Mouse (Mus musculus) megakaryocyte-erythroid progenitor cell, adult 5 weeks (primary cell): Measurements from ENCODE around the gene Akr1b7. TPM values are rescaled to one million over a fixed set of nuclear protein-coding genes. Genes with fewer than 3 reads are reported as not detected.

Experiments used
- polyA plus RNA-seq: library from polyadenylated mRNA; stranded (reverse); fragments of >175 nt; gene quantifications from 2 replicates; pipeline ENCODE4 v1.2.3, GENCODE M21; 2012

The Akr1b7 gene
- not detected in 2 replicates for polyA plus RNA-seq

DNA sequence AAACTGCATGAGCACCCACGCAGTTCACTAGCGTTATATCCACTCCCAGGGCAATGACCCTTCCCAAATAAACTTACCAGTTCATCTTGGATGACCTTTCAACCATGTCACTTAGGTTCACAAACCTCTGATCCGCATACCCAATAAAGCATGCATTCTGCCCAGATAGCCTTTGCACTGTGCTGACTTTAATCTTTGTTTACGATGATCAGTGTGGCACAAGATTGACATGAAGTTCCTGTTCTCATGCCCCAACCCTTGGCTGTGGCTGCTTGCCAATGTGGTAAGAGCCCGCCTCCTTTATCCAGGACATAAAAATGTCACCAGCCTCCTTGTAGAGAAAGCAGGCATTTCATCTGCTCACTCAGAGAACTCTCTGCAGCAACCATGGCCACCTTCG is at the start of gene Akr1b7:
TSS of gene Akr1b7 (plus strand) at position 312 of the 400 bp plus-strand sequence.

DNA sequence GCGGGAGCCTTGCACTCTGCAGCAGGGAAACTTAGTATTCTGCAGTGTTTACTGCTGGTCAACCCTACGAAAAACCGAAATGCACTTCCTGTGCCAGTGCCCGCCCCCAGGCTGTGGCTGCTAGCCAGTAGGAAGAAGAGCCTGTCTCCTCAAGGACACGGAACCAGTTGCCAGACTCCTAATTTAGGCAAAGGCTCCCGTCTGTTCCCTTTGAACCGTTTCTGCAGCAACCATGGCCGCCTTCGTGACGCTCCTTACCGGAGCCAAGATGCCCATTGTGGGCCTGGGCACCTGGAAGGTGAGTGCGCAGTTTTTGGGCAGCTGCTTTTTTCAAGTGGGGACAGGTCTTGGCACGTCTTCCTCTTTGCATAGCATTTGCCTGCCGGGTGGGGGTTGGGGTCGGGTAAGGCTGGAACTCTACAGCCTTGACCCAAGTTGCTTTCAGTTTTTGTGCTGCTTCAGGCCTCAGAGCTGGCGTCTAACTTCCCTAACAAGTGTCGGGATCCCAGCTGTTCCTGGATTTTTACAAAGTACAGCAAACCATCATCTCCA is 27.9 kb upstream of the Akr1b7 start, which contains the start of gene Akr1b10:
TSS of gene Akr1b10 (plus strand) at position 109 of the 552 bp plus-strand sequence.

Other genes with a start within 250 kb of the Akr1b7 start
- 1.3 and 3.3 TPM in 2 replicates for gene Slc35b4, start 235.2 kb upstream of the Akr1b7 start, polyA plus RNA-seq
- 102 and 105 TPM in 2 replicates for gene Akr1b3, start 94.9 kb upstream of the Akr1b7 start, polyA plus RNA-seq
- gene Akr1b8, start 58.2 kb upstream of the Akr1b7 start, polyA plus RNA-seq, result not detected in 2 replicates
- 3.5 and 3.6 TPM in 2 replicates for gene Akr1b10, start 28.1 kb upstream of the Akr1b7 start, polyA plus RNA-seq
- gene Bpgm, start 63.9 kb downstream of the Akr1b7 start, polyA plus RNA-seq, result 2.2 and 3.8 TPM in 2 replicates
- gene Cald1, start 186.2 kb downstream of the Akr1b7 start, polyA plus RNA-seq, result 0.23 and 0.33 TPM in 2 replicates